Mouse (Mus musculus) urinary bladder, adult 2 months (tissue): Measurements from ENCODE around the gene Frmd7. TPM values are rescaled to one million over a fixed set of nuclear protein-coding genes. Genes with fewer than 3 reads are reported as not detected.

Experiments
- DNase-seq: peaks from one replicate; pipeline ENCODE4 v3.0.0; 2022; ENCODE audit warnings: low spot score
- polyA plus RNA-seq: library from polyadenylated mRNA; depleted of rRNA; stranded (reverse); fragments of >200 nt; gene quantifications from 2 replicates; pipeline ENCODE4 v1.2.3, GENCODE M21; 2012; rRNA removed

The Frmd7 gene
- polyA plus RNA-seq = 0.88 and 1.2 TPM in 2 replicates

- no peak for DNase-seq
These were observed at the start of gene Frmd7 for GRCm38 (mm10) chrX:50942610-50943009. Frmd7 (minus strand) TSS chrX:50942710.

DNA sequence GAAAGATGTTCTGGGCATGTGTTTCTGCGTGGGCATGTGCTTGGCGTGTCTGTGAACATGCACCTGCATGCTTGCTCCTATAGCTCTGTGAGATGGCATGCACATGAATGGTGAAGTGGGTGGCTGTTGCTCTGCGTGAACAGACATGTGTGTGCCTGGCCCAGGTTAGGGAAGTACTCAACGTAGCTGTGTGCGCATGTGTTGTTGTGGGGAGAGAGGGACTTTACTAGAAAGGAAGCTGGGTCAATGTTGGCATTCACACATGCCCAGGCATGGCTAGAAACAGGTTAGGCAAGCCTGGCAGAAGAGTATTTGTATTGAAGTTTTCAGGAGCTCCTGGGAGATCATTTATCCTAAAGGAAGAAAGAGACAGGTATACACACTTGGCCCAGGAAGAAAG, 48.8 kb upstream of the Frmd7 start:
- DNase-seq = no peak

GRCm38 (mm10) chrX:50989940-50990339, 47.4 kb upstream of the Frmd7 start:
- DNase-seq = no peak

DNA sequence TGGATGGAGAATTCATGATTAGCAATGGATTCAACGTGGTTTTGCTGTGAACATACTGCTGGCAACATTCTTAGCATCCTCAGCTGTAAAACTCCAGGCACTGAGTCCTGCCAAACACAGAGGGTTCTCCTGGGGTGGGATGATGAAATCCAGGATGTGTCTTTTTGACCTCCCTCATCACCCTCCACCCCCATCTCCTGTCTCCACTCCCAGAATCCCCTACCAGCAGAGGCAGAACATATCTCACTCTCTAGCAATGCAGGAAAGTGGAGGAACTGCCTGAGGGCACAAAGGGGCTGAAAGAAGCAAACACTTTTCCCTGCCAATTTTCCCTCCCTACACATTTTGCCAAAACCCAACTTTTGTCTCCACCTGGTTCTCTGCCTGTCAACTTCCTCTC, 46.1 kb upstream of the Frmd7 start:
- DNase-seq = no peak

DNA sequence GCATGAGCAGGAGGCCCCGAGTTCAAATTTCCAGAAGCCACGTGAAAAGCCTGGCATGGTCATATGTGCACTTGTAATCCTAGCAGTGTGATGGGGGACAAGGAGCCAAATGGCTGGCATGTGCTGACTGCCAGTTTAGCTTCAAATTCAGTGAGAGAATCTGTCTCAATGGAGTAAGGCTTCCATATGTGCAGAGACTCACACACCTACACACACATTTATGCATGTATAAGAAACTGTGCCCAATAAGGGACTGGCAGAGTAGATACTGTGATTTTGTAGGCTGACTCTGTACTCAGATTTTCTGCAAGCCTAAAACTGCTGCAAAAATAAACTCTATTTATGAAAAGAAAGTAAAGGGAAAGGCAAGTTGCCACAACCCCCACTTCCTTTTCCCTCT, 35.9 kb upstream of the Frmd7 start:
- no peak for DNase-seq

DNA sequence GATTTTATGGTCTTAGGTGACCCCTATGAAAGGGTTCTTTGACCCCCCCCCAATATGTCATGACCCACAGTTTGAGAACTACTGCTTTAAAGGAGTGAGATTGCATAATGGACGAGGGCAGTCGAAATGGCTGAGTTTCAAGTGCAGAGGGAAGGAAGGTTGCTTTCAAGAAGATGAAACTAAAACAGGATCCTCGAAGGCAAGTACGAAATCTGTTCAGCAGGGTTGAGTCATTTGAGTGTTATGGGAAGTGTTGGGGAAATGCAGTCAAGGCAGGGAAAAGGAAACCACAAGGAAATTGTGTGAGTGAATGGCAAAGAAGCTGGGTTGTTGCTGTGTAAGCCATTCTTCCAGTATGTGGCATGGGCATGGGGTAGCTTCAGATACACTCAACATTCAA, 29.6 kb upstream of the Frmd7 start:
- DNase-seq = no peak

DNA sequence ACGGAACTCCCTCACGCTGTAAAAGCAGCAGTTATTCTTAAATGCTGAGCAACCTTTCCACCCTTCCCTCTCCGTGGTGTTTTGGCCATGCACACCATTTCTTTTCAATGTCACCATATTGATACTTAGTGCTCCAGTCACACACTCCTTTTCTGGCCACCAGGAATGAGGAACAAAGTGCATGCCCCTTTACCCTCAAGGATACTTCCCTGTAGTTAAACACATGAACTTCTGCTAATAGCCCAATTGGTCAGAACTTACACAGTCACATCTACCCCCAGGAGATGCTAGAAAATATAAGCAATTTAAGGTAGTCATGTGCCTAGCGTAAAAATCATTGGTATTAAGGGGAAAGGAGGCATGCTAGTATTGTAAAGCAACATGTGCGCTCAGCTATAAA, 27.4 kb upstream of the Frmd7 start:
- DNase-seq = no peak

GRCm38 (mm10) chrX:50968157-50968932, 25.8 kb upstream of the Frmd7 start:
- DNase-seq = no peak

DNA sequence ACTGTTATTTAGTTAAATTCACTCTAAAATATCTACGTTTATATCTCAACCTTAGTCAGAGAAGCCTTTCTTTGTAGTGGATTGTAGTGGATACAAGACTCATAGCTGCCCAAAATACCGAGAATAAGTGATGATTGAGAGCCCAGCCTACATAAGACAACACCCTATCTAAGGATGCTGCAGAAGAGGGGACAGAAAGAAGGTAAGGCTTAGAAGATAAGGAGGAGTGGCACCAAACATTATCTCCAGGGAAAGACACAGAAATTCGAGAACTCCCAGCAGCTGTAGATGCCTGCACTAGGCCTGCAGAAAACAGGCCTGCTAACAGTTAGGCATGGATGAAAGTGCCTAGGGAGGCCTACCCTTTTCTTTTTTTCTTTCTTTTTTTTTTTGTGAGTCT, 22.6 kb upstream of the Frmd7 start:
- DNase-seq = no peak

- DNase-seq = no peak
These were observed 20.4 kb upstream of the Frmd7 start for GRCm38 (mm10) chrX:50962955-50963354.

- no peak for DNase-seq
These were observed 6.1 kb upstream of the Frmd7 start for GRCm38 (mm10) chrX:50948633-50949032.

DNA sequence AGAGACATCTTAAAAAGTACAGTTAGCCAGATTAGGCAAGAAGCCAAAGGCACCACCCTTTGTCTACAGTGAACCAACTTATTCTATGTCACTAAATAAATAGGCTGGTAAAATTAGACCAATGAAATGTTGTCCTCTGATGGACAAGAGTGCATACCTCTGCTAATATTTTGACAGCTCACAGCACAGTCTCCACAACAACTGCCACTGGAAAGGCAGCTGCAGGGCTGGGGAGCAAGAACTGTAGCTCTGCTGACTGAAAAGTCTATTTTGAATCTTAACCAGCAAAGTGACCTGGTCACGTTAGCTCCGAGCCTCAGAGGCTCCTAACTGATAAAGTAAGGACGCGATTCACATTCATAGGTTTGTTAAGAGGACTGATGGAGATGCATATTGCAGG, 5.6 kb upstream of the Frmd7 start:
- no peak for DNase-seq

DNA sequence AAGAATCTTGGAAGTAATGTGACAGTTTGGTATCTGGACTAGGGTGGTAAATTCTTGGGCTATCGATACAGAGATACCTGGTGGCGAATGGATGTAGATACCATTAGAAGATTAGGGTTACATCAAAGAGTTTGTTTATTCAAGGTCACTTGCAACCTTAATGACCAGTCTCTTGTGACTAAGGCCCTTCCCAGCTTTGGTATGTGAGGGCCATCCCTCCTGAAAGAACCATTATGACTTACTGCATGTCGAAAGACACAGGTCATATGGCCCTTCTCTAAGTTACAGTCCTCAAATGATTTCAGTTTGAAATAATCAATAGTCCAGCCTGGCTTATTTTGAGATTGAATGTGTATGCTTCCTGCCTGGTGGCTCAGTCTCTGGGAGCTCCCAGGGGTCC, 5.4 kb downstream of the Frmd7 start:
- no peak for DNase-seq

- no peak for DNase-seq
These were observed 12.2 kb downstream of the Frmd7 start for GRCm38 (mm10) chrX:50930309-50930708.

- no peak for DNase-seq
These were observed 15.5 kb downstream of the Frmd7 start for GRCm38 (mm10) chrX:50926893-50927545.

DNA sequence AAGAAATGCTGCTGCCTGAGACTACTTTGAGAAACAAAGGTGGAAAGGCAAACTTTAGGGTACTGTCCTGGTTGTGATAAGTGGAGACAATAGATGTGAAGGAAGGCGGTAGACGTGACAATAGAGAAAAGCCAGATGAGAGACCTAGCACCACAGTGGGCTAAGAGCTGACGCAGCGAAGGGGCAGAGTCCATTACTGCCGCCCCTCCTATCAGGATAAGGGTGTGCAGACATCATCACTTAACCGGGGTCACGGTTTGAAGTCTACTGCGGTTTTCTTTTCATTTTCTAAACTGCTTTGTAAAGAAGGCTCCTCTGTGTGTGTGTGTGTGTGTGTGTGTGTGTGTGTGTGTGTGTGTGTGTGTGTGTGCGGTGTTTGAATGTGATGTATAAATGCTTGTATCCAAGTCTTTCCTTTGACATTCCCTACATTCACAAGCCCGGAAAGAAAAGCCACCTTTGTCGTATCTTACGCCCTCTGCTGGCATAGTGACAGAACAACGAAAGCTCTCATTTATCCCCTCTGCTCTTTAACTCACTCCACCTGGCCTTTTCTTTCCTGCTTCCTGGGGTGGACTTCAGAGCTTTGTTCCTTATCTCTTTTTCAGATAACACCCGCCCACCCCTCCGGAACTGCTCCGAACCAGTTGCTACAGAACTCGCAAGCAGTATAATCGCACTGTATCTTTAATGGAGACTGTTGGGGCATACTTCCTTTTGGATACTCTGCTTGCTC, 17.7 kb downstream of the Frmd7 start:
- DNase-seq = no peak

GRCm38 (mm10) chrX:50918754-50919153, 23.8 kb downstream of the Frmd7 start:
- DNase-seq = no peak

DNA sequence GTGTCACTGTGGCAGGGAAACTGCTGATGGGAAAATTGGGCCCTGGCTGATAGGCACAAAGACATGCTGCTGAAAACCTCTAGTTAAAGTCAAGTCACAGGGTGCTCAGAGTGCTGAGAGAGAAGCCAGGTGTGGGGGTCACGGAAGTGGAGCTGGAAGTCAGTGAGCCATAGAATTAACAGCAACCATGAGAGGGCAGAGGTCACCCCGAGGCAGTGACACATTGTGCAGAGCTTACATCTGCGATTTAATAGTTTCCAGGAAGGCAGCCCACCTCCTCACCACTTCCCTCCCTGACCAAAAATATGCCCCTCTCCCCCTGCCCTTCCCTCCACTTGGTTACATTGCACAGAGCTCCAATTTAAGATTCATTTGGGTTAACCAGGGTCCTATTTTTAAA, 25.1 kb downstream of the Frmd7 start:
- no peak for DNase-seq

- DNase-seq = no peak
These were observed 32.6 kb downstream of the Frmd7 start for GRCm38 (mm10) chrX:50909915-50910314.

DNA sequence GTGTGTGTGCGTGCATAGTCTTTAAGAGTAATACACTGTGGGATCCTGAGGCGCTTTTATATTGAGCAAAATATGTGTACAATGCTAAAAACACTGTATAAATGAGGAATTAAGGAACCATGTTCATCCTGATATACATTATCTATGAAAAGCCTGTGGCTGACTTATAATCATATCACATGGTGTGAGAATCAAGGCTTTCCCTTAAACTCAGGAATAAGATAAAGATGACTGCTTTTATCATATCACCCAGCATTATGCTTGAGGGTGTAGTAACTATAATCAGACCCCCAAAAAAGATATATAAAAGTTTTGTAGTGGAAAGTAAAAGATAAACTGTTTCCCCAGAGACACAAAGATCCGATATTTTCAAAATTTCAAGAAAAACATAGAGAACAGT, 39.0 kb downstream of the Frmd7 start:
- no peak for DNase-seq

GRCm38 (mm10) chrX:50887999-50888398, 54.5 kb downstream of the Frmd7 start:
- no peak for DNase-seq

DNA sequence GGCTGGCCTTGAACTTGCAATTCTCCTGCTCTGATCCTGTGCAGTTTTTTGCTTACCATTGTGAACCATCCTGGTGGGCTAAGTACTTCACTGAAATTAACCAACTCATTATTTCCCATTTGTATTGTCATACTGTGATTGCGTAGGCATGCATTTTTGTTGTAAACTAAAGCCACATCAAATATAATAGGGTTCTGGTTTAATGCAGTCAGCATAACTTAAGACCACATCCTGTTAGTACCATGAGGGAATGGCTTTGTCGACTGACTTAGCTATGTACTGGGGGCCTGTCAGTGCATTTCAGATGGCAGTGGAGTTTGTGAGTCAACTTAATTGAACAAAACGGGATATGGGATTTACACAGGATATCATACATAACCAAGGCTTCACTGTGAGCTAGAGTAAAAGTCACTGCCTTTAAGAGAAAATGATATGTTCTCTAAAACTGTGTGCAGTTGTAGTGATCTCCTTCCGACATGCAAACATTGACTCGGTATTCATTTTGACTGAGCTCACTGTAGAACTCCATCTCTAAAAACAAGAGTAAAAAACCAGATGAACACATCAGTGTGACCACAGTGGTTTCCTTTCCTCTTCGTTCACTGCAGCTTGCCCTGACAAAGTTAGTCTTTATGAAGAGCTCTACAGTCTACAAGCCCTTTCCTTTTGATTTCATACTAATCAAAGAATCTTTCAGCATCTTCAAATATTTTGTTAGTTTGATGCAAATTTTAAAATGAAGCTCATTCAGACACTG, 68.1 kb downstream of the Frmd7 start:
- no peak for DNase-seq
